Mouse (Mus musculus): ENCODE measurements around the gene Ammecr1.

Ammecr1 gene

GRCm38 (mm10) chrX:142914208-142914607 is 52.3 kb downstream of the Ammecr1 start:
- no peak for DNase-seq (ENCODE audit: low spot score)

GRCm38 (mm10) chrX:142903854-142904253 is 62.7 kb downstream of the Ammecr1 start:
- DNase-seq (ENCODE audit: low spot score), result no peak

GRCm38 (mm10) chrX:142902599-142902998 is 63.9 kb downstream of the Ammecr1 start:
- DNase-seq (ENCODE audit: low spot score), result no peak

GRCm38 (mm10) chrX:142901915-142902314 is 64.6 kb downstream of the Ammecr1 start:
- no peak for DNase-seq (ENCODE audit: low spot score)

GRCm38 (mm10) chrX:142898295-142898887 is 68.1 kb downstream of the Ammecr1 start:
- DNase-seq (ENCODE audit: low spot score), result no peak

- DNase-seq (ENCODE audit: low spot score), result no peak
Observed at GRCm38 (mm10) chrX:142897477-142898000, 69.0 kb downstream of the Ammecr1 start.

GRCm38 (mm10) chrX:142895316-142895715 is 71.2 kb downstream of the Ammecr1 start:
- DNase-seq (ENCODE audit: low spot score), result no peak

- no peak for DNase-seq (ENCODE audit: low spot score)
Observed at GRCm38 (mm10) chrX:142885962-142886361, 80.6 kb downstream of the Ammecr1 start.

GRCm38 (mm10) chrX:142883593-142883992 is 82.9 kb downstream of the Ammecr1 start:
- no peak for DNase-seq (ENCODE audit: low spot score)

GRCm38 (mm10) chrX:142882255-142882654 is 84.3 kb downstream of the Ammecr1 start:
- no peak for DNase-seq (ENCODE audit: low spot score)

- no peak for DNase-seq (ENCODE audit: low spot score)
Observed at GRCm38 (mm10) chrX:142869844-142870243, 96.7 kb downstream of the Ammecr1 start.

GRCm38 (mm10) chrX:142848032-142848431 is 118.5 kb downstream of the Ammecr1 start:
- DNase-seq (ENCODE audit: low spot score), result no peak

GRCm38 (mm10) chrX:142846266-142846665 is 120.3 kb downstream of the Ammecr1 start:
- DNase-seq (ENCODE audit: low spot score), result no peak

GRCm38 (mm10) chrX:142841916-142842315 is 124.6 kb downstream of the Ammecr1 start:
- DNase-seq (ENCODE audit: low spot score), result no peak

GRCm38 (mm10) chrX:142839411-142839810 is 127.1 kb downstream of the Ammecr1 start:
- no peak for DNase-seq (ENCODE audit: low spot score)

GRCm38 (mm10) chrX:142838841-142839240 is 127.7 kb downstream of the Ammecr1 start:
- DNase-seq (ENCODE audit: low spot score), result no peak

- no peak for DNase-seq (ENCODE audit: low spot score)
Observed at GRCm38 (mm10) chrX:142837316-142837715, 129.2 kb downstream of the Ammecr1 start.

GRCm38 (mm10) chrX:142836399-142836798 is 130.1 kb downstream of the Ammecr1 start:
- no peak for DNase-seq (ENCODE audit: low spot score)

GRCm38 (mm10) chrX:142834807-142835206 is 131.7 kb downstream of the Ammecr1 start:
- DNase-seq (ENCODE audit: low spot score), result no peak

- DNase-seq (ENCODE audit: low spot score), result no peak
Observed at GRCm38 (mm10) chrX:142833164-142833796, 133.2 kb downstream of the Ammecr1 start.

- DNase-seq (ENCODE audit: low spot score), result no peak
Observed at GRCm38 (mm10) chrX:142832221-142832620, 134.3 kb downstream of the Ammecr1 start.

- no peak for DNase-seq (ENCODE audit: low spot score)
Observed at GRCm38 (mm10) chrX:142830572-142830971, 136.0 kb downstream of the Ammecr1 start.

- no peak for DNase-seq (ENCODE audit: low spot score)
Observed at GRCm38 (mm10) chrX:142829866-142830470, 136.6 kb downstream of the Ammecr1 start.

Measured in layer of hippocampus, adult 9-10 months (tissue).